Mouse (Mus musculus) CD4-positive, CD25-positive, alpha-beta regulatory T cell, adult 4 months (primary cell): ENCODE data around the gene Hba-a2. TPM values are rescaled to one million over a fixed set of nuclear protein-coding genes. Genes with fewer than 3 reads are reported as not detected.

Source experiments
- ATAC-seq: one replicate; pipeline ENCODE4 v1.8.0; 2017
- polyA plus RNA-seq, 2 experiments: library from polyadenylated mRNA; unstranded; fragments of 100-300 nt; shearing (Covaris generic); gene quantifications; one replicate each; pipeline ENCODE4 v1.2.1; 2017

Hba-a2 gene
- polyA plus RNA-seq, 2 experiments from 2014 or later, result 13.1 TPM; not detected in 1

GRCm38 (mm10) chr11:32320507-32321195 is 24.4 kb downstream of the Hba-a2 start:
- ATAC-seq, result no peak

GRCm38 (mm10) chr11:32321196-32321565 is 24.9 kb downstream of the Hba-a2 start:
- ATAC-seq, result no peak

GRCm38 (mm10) chr11:32324609-32325008 is 28.3 kb downstream of the Hba-a2 start:
- peak; percentile 85 for ATAC-seq

- ATAC-seq, result no peak
Observed at GRCm38 (mm10) chr11:32331075-32331474, 34.8 kb downstream of the Hba-a2 start.

GRCm38 (mm10) chr11:32331861-32332260 is 35.6 kb downstream of the Hba-a2 start:
- no peak for ATAC-seq

- ATAC-seq, result no peak
Observed at GRCm38 (mm10) chr11:32333235-32333634, 36.9 kb downstream of the Hba-a2 start.

GRCm38 (mm10) chr11:32336435-32336907 is 40.2 kb downstream of the Hba-a2 start:
- ATAC-seq, result no peak

GRCm38 (mm10) chr11:32339131-32339531 is 42.8 kb downstream of the Hba-a2 start:
- no peak for ATAC-seq

- ATAC-seq, result no peak
Observed at GRCm38 (mm10) chr11:32340476-32341473, 44.5 kb downstream of the Hba-a2 start.

- ATAC-seq, result peak; percentile 43
Observed at GRCm38 (mm10) chr11:32342770-32343191, 46.5 kb downstream of the Hba-a2 start.

- ATAC-seq, result no peak
Observed at GRCm38 (mm10) chr11:32343350-32343749, 47.1 kb downstream of the Hba-a2 start.

- ATAC-seq, result no peak
Observed at GRCm38 (mm10) chr11:32345504-32346297, 49.4 kb downstream of the Hba-a2 start.

Other genes with a start within 250 kb of the Hba-a2 start
- 10 to 100 TPM in 1 of 2 experiments, 1 to 10 TPM in 1; 5.8 to 10.0 TPM for gene Il9r, start 96.2 kb upstream of the Hba-a2 start, polyA plus RNA-seq
- gene Snrnp25, start 91.1 kb upstream of the Hba-a2 start, polyA plus RNA-seq, result 10 to 100 TPM; 55.7 to 58.6 TPM
- 1 to 10 TPM in 1 of 2 experiments, not detected in 1; 1.1 TPM for gene Rhbdf1, start 74.2 kb upstream of the Hba-a2 start, polyA plus RNA-seq
- 10 to 100 TPM; 27.0 to 39.9 TPM for gene Mpg, start 70.0 kb upstream of the Hba-a2 start, polyA plus RNA-seq
- 10 to 100 TPM; 39.1 to 68.6 TPM for gene Nprl3, start 28.8 kb upstream of the Hba-a2 start, polyA plus RNA-seq
- not detected for gene Hba-x, start 20.1 kb upstream of the Hba-a2 start, polyA plus RNA-seq
- gene Hba-a1, start 13.0 kb upstream of the Hba-a2 start, polyA plus RNA-seq, result 1 to 10 TPM; 3.9 to 4.5 TPM
- not detected for gene Hbq1b, start 9.5 kb upstream of the Hba-a2 start, polyA plus RNA-seq
- gene Hbq1a, start 3.6 kb downstream of the Hba-a2 start, polyA plus RNA-seq, result not detected
- under 1 TPM in 1 of 2 experiments, not detected in 1; 0.28 TPM for gene Sh3pxd2b, start 51.3 kb downstream of the Hba-a2 start, polyA plus RNA-seq
- gene Ubtd2, start 158.9 kb downstream of the Hba-a2 start, polyA plus RNA-seq, result 1 to 10 TPM; 1.8 to 4.9 TPM
- 1 to 10 TPM in 1 of 2 experiments, under 1 TPM in 1; 0.87 to 1.1 TPM for gene Efcab9, start 235.6 kb downstream of the Hba-a2 start, polyA plus RNA-seq
- gene Stk10, start 236.8 kb downstream of the Hba-a2 start, polyA plus RNA-seq, result 100 to 1,000 TPM in 1 of 2 experiments, 10 to 100 TPM in 1; 84.0 to 217 TPM